Mouse (Mus musculus) limb, embryonic 14.5 days (tissue): ENCODE measurements around the gene Aunip. TPM values are rescaled to one million over a fixed set of nuclear protein-coding genes. Genes with fewer than 3 reads are reported as not detected.
A peak's percentile ranks its signal among the peaks of the same experiment; 100 is the strongest.
"Not testable (repeated sequence)": the region's sequence is repeated elsewhere in the genome, so short reads cannot be mapped to it uniquely, and the experiment has no call there.

Experiments
- ATAC-seq: fragments of 200-750 bp; cut with Nextera tagmentation; 2 replicates; pipeline ENCODE4 v1.8.0; 2017; ENCODE audit warnings: low read depth, moderate number of reproducible peaks, moderate TSS enrichment; ENCODE audit not compliant: low FRiP score
- DNase-seq: peaks from one replicate; pipeline ENCODE4 v3.0.0-alpha.2; 2015; ENCODE audit warnings: low spot score
- H3K27ac ChIP-seq: fragments of 300-500 bp; sonication (generic); replicated peaks from 2 replicates; pipeline ENCODE4 v1.5.1; 2014; ENCODE audit warnings: low read depth, mild to moderate bottlenecking, low read length, moderate library complexity, mixed read lengths
- H3K27me3 ChIP-seq: fragments of 300-500 bp; sonication (generic); 2 replicates; pipeline ENCODE4 v1.6.1; 2014; ENCODE audit warnings: low read length, mixed read lengths; ENCODE audit not compliant: control insufficient read depth, insufficient read depth
- H3K36me3 ChIP-seq: fragments of 300-500 bp; sonication (generic); 2 replicates; pipeline ENCODE4 v1.6.1; 2014; ENCODE audit warnings: mild to moderate bottlenecking, low read length, moderate library complexity, mixed read lengths; ENCODE audit not compliant: control insufficient read depth, insufficient read depth
- H3K4me1 ChIP-seq: fragments of 300-500 bp; sonication (generic); 2 replicates; pipeline ENCODE4 v1.6.1; 2014; ENCODE audit warnings: antibody characterized with exemption, low read length, mixed read lengths; ENCODE audit not compliant: control insufficient read depth, insufficient read depth
- H3K4me2 ChIP-seq: fragments of 300-500 bp; sonication (generic); replicated peaks from 2 replicates; pipeline ENCODE4 v1.6.1; 2014; ENCODE audit warnings: low read depth, mild to moderate bottlenecking, low read length, moderate library complexity; ENCODE audit not compliant: severe bottlenecking
- H3K4me3 ChIP-seq: fragments of 300-500 bp; sonication (generic); replicated peaks from 2 replicates; pipeline ENCODE4 v1.5.1; 2014; ENCODE audit warnings: low read length
- H3K9ac ChIP-seq: fragments of 300-500 bp; sonication (generic); 2 replicates; pipeline ENCODE4 v1.6.1; 2014; ENCODE audit warnings: mild to moderate bottlenecking, low read depth, low read length, moderate library complexity; ENCODE audit not compliant: severe bottlenecking
- H3K9me3 ChIP-seq: fragments of 300-500 bp; sonication (generic); 2 replicates; pipeline ENCODE4 v1.6.1; 2016; ENCODE audit warnings: low read length; ENCODE audit not compliant: control insufficient read depth
- POLR2A ChIP-seq: fragments of 200-500 bp; IDR thresholded peaks from 2 replicates; pipeline ENCODE4 v1.8.0; 2012; ENCODE audit warnings: inconsistent platforms, mild to moderate bottlenecking, moderate library complexity, borderline replicate concordance; ENCODE audit not compliant: insufficient read depth, insufficient read length; ENCODE audit errors: extremely low read depth
- WGBS: fragments of 180-500 bp; shearing (Covaris S2); extraction: QIAGEN DNeasy Blood & Tissue Kit; methylation state at CpG from one replicate; pipeline ENCODE4 v1.1.7; 2014; 5-methylcytosine and 5-hydroxymethylcytosine counted together
- polyA plus RNA-seq, 2 experiments: library from polyadenylated mRNA; depleted of rRNA in 1 of 2; stranded (reverse) in 1 of 2; unstranded in 1 of 2; fragments of >200 nt; fragmentation: Nextera tagmentation in 1 of 2; extraction: Ambion mirVana in 1 of 2; gene quantifications; 2 replicates each; pipeline versions ENCODE4 v1.2.1 to v1.2.3; 2012 to 2014

Gene Aunip
- polyA plus RNA-seq, 2 experiments = 3.5 to 10.3 TPM

DNA sequence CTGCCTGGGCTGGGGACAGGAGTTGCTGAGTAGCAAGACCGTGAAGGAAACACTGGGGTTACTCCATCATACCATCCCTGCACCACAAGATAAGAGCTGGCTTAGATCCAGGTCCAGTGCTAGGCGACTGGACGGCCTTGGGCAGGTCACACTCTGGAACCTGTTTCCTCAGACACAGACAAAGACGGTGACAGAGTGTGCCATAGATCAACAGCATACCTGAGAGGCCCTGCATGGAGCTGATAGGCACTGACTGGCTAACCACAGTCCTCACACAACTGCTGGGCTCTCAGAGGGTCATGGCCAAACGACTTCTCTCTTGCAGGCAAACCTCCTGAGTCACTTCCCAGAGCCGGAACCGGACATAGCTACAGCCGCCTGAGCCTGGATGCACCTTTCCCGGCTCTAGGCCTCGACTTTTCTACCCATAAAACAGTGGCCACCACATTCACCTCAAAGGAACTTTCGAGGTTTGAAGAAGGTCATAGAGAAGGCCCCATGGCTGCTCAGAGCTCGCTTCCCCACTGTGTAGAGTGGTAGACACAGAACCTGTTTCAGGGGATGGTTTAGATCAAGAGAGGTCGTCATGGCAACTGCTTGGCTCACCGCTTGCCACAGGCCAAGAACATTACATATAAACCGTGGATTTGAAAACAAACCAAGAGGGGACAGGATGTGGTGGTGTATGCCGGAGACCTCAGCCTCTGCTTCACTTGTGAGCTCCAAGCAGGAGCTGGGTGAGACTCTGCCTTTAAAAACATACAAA is 15.8 kb upstream of the Aunip start:
- H3K4me3 ChIP-seq = no peak overlapping the region
- H3K9ac ChIP-seq = 0 out of 2 replicates have a peak overlapping the region, but pooled peaks have one; percentile 28
- WGBS = 63% methylated on average over 16 of the region's 16 CpGs
- ATAC-seq = peak; percentile 45; the same call in 1 of the 2 replicates
- no peaks in the 10 kb centered on the region for H3K9me3 ChIP-seq
- DNase-seq = peak; percentile 27
- no peak overlapping the region for H3K27ac ChIP-seq
- peaks cover 15% of the 10 kb centered on the region for H3K4me1 ChIP-seq
- H3K4me2 ChIP-seq = no peak overlapping the region
- H3K27me3 ChIP-seq = no peaks in the 10 kb centered on the region
- TF ChIP-seq POLR2A = no peak
- no peaks in the 10 kb centered on the region for H3K36me3 ChIP-seq

DNA sequence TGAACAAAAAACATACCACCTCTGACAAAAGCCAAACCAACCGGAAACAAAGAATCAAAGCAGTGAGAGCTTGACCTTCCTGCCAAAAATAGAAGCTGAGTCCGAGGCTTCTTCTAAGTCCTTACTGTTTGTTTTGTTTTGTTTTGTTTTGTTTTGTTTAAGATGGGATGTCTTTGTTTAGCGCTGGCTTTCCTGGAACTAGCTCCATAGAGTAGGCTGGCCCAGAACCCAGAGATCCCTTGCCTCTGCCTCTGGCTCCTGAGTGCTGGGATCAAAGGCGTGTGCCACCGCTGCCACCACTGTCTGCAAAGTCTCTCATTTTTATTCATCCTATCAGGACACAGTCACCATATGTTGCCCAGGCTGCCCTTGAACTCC is 15.3 kb upstream of the Aunip start:
- ATAC-seq = no peak
- no peak for DNase-seq
- no peak for TF ChIP-seq POLR2A
- 75% methylated on average over 5 of the region's 5 CpGs for WGBS
- Histone ChIP-seq H3K9ac (no peak overlapping the region), H3K27ac (no peak overlapping the region), H3K27me3 (no peaks in the 10 kb centered on the region), H3K4me1 (peaks cover 15% of the 10 kb centered on the region), H3K36me3 (no peaks in the 10 kb centered on the region), H3K4me2 (no peak overlapping the region), H3K9me3 (no peaks in the 10 kb centered on the region), H3K4me3 (no peak overlapping the region)

DNA sequence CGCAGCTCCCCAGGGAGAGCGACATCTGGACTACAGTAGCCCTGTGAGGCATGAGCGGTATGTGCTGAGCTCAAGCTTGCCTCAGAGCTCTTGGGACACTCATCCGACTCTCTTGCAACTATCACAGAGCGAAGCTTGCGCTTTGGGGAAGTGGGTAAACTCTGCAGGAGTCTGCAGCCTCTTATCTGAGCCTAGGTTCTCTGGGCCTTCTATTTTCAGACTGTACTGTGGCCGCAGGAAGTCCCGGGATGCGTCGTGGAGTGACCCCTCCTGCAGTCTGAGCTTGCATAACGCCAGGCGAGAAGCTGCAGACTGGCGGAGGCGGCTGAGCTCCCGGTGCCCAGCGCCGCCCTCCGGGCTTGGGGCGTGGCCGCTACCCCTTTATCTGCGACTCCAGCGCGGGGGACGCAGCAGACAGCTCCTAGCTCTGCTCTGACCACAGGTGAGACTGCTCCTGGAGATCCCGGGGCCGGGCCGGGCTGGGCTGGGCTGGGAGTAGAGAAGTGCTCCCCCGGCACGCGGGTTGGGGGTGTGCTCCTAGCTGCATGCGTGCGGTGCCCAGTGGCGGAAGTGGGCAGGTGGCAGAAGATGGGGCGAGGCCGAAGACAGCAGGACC is 14.1 kb upstream of the Aunip start, which contains the start of gene Paqr7:
Gene Paqr7, plus strand, starts transcription at position 103 of the 616 bp plus-strand sequence.
- peaks cover 15% of the 10 kb centered on the region for H3K4me1 ChIP-seq
- peak within 1 kb of the TSS; percentile 97 for H3K4me2 ChIP-seq
- DNase-seq = peak; percentile 30
- ATAC-seq = peak; percentile 39; the same call in 1 of the 2 replicates
- no peaks in the 10 kb centered on the region for H3K9me3 ChIP-seq
- H3K9ac ChIP-seq = peak within 1 kb of the TSS; percentile 67
- H3K36me3 ChIP-seq = no peaks in the 10 kb centered on the region
- H3K27ac ChIP-seq = no peak within 1 kb of the TSS
- no peaks in the 10 kb centered on the region for H3K27me3 ChIP-seq
- 0 out of 2 replicates have a peak, but pooled peaks have one; percentile 31 for TF ChIP-seq POLR2A
- 2% methylated on average over 32 of the region's 35 CpGs for WGBS
- H3K4me3 ChIP-seq = peak within 1 kb of the TSS; percentile 50

DNA sequence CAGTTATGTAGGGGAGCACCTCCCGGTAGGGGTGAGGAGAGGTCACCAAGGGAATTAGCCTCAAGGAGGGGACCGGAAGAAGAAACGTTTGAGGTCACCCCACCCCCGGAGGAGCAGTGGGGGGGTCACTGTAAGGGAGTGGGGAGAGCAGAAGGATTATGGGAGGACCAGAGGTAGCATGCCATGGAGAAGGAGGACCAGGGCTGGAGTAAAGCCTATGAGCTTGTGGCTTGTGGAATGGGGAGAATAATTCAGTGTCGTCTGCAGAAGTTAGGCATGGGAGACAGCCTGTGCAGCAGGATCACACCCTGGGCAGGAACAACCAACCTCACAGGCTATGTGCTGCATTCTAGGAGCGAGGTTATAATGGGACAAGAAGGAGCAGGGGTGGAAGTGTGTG is 13.6 kb upstream of the Aunip start:
- Histone ChIP-seq H3K36me3 (no peaks in the 10 kb centered on the region), H3K9ac (peak overlapping the region; percentile 67), H3K4me2 (peak overlapping the region; percentile 97), H3K4me1 (peaks cover 15% of the 10 kb centered on the region), H3K4me3 (peak overlapping the region; percentile 50), H3K27ac (no peak overlapping the region), H3K9me3 (no peaks in the 10 kb centered on the region), H3K27me3 (no peaks in the 10 kb centered on the region)
- DNase-seq = no peak
- 13% methylated on average over 6 of the region's 6 CpGs for WGBS
- ATAC-seq = 0 out of 2 replicates have a peak, but pooled peaks have one; percentile 20
- no peak for TF ChIP-seq POLR2A

DNA sequence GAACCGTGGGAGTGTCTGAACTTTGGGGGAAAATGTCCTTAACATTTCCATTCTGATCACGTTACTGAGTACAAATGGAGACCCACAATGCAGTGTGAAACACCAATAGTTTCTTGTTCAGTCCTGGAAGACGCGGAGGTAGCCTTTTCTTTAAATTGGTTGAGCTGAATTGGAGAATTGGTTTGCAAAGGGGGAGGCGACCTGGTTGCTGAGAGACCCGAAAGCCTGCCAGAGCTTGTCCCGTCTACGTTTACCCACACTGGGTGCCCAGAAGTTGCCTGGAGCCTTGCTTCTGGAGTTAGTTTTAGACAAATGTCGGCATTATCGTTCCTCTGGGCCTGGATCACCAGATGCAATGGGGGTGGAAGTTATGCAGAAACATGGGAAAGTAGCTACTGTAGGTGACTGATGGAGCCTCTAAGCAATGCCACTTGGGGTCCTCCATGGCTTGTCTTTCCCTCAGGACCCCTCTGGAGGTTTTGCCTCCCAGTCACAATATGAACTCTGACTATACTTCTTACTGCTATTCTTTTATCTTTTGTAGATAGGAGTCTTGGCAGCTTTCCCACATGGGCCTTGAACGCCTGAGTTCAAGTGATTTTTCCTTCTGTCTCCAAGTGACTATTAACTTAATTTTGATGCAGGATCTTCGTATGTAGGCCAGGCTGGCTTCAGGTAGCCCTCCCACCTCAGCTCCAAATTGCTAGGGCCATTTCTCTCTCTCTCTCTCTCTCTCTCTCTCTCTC is 12.6 kb upstream of the Aunip start:
- no peak for DNase-seq
- no peak for ATAC-seq

DNA sequence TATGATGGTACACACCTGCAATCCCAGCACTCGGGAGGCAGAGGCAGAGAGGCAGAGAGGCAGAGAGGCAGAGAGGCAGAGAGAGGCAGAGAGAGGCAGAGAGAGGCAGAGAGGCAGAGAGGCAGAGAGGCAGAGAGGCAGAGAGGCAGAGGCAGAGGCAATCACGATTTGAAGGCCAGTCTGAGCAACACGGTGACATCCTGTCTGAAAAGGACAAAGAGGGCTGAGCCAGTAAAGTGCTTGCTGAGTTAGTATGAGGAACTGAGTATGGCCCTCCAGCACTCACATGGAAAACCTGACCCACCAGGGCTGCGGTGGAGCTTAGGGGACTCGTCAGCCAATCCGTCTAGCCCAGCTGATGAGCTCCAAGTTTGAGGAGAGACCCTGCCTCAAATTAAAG is 11.8 kb upstream of the Aunip start:
- DNase-seq, H3K4me3 ChIP-seq, H3K36me3 ChIP-seq, ATAC-seq, H3K9ac ChIP-seq, H3K4me2 ChIP-seq, H3K9me3 ChIP-seq, H3K27me3 ChIP-seq, H3K27ac ChIP-seq: not testable (repeated sequence)
- peaks cover 15% of the 10 kb centered on the region for H3K4me1 ChIP-seq
- 85% methylated on average over 6 of the region's 6 CpGs for WGBS

More for the DNA sequence above, 12.6 kb upstream of the Aunip start:
- H3K27me3 ChIP-seq = no peaks in the 10 kb centered on the region
- no peaks in the 10 kb centered on the region for H3K9me3 ChIP-seq
- H3K4me1 ChIP-seq = peaks cover 15% of the 10 kb centered on the region
- no peak overlapping the region for H3K4me3 ChIP-seq
- no peaks in the 10 kb centered on the region for H3K36me3 ChIP-seq
- H3K4me2 ChIP-seq = no peak overlapping the region
- TF ChIP-seq POLR2A = no peak
- H3K9ac ChIP-seq = no peak overlapping the region
- WGBS = 80% methylated on average over 12 of the region's 12 CpGs
- no peak overlapping the region for H3K27ac ChIP-seq
